Mouse (Mus musculus) forebrain, embryonic 14.5 days (tissue): ENCODE measurements around the gene Card9. TPM values are rescaled to one million over a fixed set of nuclear protein-coding genes. Genes with fewer than 3 reads are reported as not detected.

Source experiments
- ATAC-seq: fragments of 200-750 bp; cut with Nextera tagmentation; 2 replicates; pipeline ENCODE4 v1.8.0; 2017; ENCODE audit warnings: mild to moderate bottlenecking, moderate library complexity
- DNase-seq: peaks from one replicate; pipeline ENCODE4 v3.0.0-alpha.2; 2015; ENCODE audit warnings: low spot score
- H3K27ac ChIP-seq: fragments of 300-500 bp; sonication (generic); 2 replicates; pipeline ENCODE4 v1.5.1; 2014; ENCODE audit warnings: low read depth, mild to moderate bottlenecking, control low read depth, low read length, moderate library complexity
- H3K27me3 ChIP-seq: fragments of 300-500 bp; sonication (generic); replicated peaks from 2 replicates; pipeline ENCODE4 v1.6.1; 2014; ENCODE audit warnings: low read length, control low read depth, mixed read lengths; ENCODE audit not compliant: control insufficient read depth, insufficient read depth
- H3K36me3 ChIP-seq: fragments of 300-500 bp; sonication (generic); 2 replicates; pipeline ENCODE4 v1.6.1; 2014; ENCODE audit warnings: low read length, control low read depth; ENCODE audit not compliant: control insufficient read depth, insufficient read depth
- H3K4me1 ChIP-seq: fragments of 300-500 bp; sonication (generic); 2 replicates; pipeline ENCODE4 v1.6.1; 2014; ENCODE audit warnings: antibody characterized with exemption, low read length, control low read depth; ENCODE audit not compliant: control insufficient read depth, insufficient read depth
- H3K4me2 ChIP-seq: fragments of 300-500 bp; sonication (generic); 2 replicates; pipeline ENCODE4 v1.6.1; 2014; ENCODE audit warnings: mild to moderate bottlenecking, control low read depth, low read length
- H3K4me3 ChIP-seq: fragments of 300-500 bp; sonication (generic); 2 replicates; pipeline ENCODE4 v1.5.1; 2014; ENCODE audit warnings: low read depth, low read length, control low read depth
- H3K9ac ChIP-seq: fragments of 300-500 bp; sonication (generic); 2 replicates; pipeline ENCODE4 v1.6.1; 2014; ENCODE audit warnings: mild to moderate bottlenecking, low read length, control low read depth, moderate library complexity
- H3K9me3 ChIP-seq: fragments of 300-500 bp; sonication (generic); replicated peaks from 2 replicates; pipeline ENCODE4 v1.6.1; 2016; ENCODE audit warnings: low read length, control low read depth, mixed read lengths; ENCODE audit not compliant: control insufficient read depth
- WGBS: fragments of 180-500 bp; shearing (Covaris S2); extraction: QIAGEN DNeasy Blood & Tissue Kit; methylation state at CpG from one replicate; pipeline ENCODE4 v1.1.7; 2014; 5-methylcytosine and 5-hydroxymethylcytosine counted together
- polyA plus RNA-seq: library from polyadenylated mRNA; unstranded; fragments of >200 nt; fragmentation: Nextera tagmentation; extraction: Ambion mirVana; gene quantifications from 2 replicates; pipeline ENCODE4 v1.2.1, GENCODE M21; 2014

The Card9 gene
- polyA plus RNA-seq, 1 experiment from 2014 or later, result 1.1 TPM

DNA sequence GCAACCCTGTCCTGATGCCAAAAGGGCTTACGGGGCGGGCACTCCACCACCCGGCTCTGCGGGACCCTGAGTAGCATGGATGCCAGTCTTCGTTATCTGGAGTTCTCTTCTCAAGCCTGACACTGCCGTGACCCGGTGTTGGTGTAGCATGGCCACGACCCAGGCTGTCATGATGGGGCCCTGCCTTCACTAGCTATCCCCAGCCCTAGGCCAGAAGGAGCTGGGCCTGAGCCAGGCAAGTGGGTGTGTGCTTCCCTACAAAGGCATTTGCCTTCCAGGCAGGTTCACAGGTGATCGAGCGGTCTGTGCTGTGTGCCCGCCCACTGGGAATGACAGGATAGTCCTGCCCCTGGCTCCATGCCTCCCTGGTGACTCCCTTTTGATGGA, 44.8 kb downstream of the Card9 start:
- no peaks in the 10 kb centered on the region for H3K27me3 ChIP-seq
- ATAC-seq (peak; percentile 26), DNase-seq (peak; percentile 59)
- peak overlapping the region; percentile 87 for H3K4me3 ChIP-seq
- H3K27ac ChIP-seq, result peak overlapping the region; percentile 96
- WGBS, result under 1% methylated on average over 11 of the region's 11 CpGs
- H3K4me2 ChIP-seq, result peak overlapping the region; percentile 95
- H3K4me1 ChIP-seq, result peaks cover 26% of the 10 kb centered on the region
- no peaks in the 10 kb centered on the region for H3K9me3 ChIP-seq
- H3K36me3 ChIP-seq, result peaks cover 6% of the 10 kb centered on the region
- peak overlapping the region; percentile 98 for H3K9ac ChIP-seq

DNA sequence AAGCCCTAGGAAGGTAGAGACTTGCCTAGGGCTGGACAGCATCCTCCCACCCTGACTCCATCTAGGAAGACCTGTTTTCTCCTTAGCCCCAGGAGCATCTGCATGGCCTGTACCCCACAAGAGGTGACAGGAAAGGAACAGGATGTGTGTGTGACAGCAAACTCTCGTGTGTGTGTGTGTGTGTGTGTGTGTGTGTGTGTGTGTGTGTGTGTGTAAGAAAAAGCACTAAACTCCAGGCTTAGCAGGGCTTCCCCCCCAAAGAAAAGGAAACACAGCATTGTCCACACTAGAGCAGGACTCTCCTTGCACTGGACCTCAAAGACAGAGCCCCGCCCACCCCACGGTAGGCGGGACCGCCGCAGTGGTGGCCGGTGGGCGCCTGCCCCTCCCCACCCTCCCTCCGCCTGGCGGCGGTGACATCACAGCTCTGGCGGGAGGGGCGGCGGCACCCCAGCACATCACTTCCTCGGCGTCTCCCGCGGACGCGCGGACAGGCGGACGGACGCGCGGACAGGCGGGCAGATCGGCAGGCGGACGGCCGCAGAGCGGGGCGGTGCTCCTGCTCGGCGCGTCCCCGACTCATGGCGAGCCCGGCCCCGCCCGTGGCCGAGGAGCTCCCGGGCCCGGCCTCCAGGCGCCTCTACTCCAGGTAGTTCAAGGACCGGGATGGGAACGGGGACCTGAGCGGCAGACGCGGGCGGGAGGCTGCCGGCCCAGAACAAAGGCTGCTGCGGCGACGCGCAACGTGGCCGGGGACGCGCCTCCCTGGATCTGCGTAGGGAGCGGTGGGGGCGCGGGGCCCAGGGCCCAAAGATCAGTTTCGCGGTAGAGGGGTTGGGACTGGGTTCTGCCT, 45.4 kb downstream of the Card9 start, which contains the start of gene Gpsm1:
Gpsm1 (plus strand) TSS at position 444 of the 853 bp plus-strand sequence.
- peak; percentile 89 for ATAC-seq
- Histone ChIP-seq H3K27ac (peak within 1 kb of the TSS; percentile 96), H3K36me3 (peaks cover 6% of the 10 kb centered on the region), H3K9ac (peak within 1 kb of the TSS; percentile 98), H3K9me3 (no peaks in the 10 kb centered on the region), H3K4me1 (peaks cover 26% of the 10 kb centered on the region), H3K27me3 (no peaks in the 10 kb centered on the region), H3K4me2 (peak within 1 kb of the TSS; percentile 95), H3K4me3 (peak within 1 kb of the TSS; percentile 87)
- peak; percentile 87 for DNase-seq
- under 1% methylated on average over 56 of the region's 66 CpGs for WGBS

DNA sequence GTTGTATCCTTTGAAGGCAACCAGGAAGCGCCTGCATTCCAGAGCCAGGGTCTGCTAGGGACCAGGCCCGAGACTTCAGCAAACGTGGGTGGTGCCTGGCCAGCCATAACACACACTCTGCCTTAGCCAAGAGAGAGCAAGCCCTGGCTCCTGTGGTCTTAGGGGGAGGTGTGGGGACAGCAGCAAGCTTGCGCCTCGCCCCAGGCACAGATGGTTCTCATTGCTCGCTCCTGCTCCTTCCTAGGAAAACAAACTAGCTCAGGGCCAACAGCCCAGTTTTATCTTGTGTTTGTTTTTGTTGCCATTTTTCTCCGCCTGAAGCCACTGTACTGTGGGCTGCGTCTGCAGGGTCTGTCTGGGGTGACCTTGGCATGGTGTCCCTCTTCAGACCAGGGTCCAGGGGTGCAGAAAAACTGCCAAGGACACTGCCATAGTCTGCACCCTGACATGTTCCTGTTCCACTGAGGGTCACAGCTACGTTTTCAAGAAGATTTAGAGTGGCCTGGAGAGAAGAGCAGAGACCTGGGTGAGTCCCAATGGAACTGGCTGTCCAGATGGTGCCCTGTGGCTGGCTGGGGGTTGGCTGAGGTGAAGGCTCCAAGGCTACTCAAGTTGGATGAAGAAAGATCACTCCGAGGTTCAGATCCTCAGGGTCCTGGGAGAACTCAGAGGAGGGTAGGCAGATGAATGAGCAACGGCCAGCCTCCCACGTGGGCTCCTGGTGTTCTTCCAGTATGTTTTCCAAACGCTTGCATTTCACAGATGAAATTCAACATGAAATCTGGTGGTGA, 46.2 kb downstream of the Card9 start:
- Histone ChIP-seq H3K27ac (peak overlapping the region; percentile 96), H3K9ac (peak overlapping the region; percentile 98), H3K4me3 (peak overlapping the region; percentile 87; the same call in 1 of the 2 replicates), H3K4me1 (peaks cover 27% of the 10 kb centered on the region), H3K27me3 (no peaks in the 10 kb centered on the region), H3K4me2 (peak overlapping the region; percentile 95), H3K9me3 (no peaks in the 10 kb centered on the region), H3K36me3 (peaks cover 6% of the 10 kb centered on the region)
- ATAC-seq, result no peak
- DNase-seq, result no peak
- WGBS, result 75% methylated on average over 13 of the region's 13 CpGs

DNA sequence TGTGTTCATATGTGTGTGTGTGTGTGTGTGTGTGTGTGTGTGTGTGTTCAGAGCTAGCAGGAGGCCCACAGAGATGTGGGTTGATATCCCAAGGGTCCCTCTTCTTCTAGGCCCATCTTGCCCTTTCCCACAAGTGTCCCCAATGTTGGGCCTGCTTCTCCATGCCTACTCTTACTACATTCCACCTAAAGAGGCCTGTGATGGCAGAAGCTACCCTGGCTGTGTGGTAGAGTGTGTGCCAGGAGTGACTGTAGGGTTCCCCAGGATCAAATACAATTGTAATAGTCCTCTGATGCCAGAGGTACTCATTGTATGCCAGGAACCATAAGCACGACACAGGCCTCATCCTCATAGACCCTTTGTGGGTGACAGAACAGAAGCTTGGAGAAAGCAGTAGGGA, 47.3 kb downstream of the Card9 start:
- no peak for ATAC-seq
- no peak overlapping the region for H3K27ac ChIP-seq
- no peak overlapping the region for H3K4me2 ChIP-seq
- no peaks in the 10 kb centered on the region; the same call in 1 of the 2 replicates for H3K36me3 ChIP-seq
- H3K4me1 ChIP-seq, result peaks cover 25% of the 10 kb centered on the region
- H3K9me3 ChIP-seq, result no peaks in the 10 kb centered on the region
- H3K4me3 ChIP-seq, result no peak overlapping the region
- DNase-seq, result no peak
- WGBS, result 89% methylated on average over 1 of the region's 1 CpGs
- no peaks in the 10 kb centered on the region for H3K27me3 ChIP-seq
- no peak overlapping the region for H3K9ac ChIP-seq

DNA sequence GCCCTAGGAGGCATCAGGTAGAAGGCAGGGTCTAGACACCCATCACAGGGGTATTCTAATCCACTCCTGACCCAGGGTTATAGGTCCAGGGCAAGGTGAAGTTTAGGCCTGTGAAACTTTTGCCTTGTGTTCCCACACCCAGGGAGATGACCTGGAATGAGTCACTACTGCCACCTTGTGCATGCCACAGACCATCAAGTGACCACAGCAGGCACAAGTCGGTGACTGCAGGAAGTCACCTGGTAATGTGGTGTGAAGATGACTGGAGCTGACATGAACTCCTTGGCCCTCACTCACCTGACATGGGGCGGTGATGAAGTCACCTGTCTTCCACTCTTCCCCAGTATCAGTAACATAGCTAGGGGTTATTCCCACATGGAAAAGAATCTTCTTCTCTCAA, 47.9 kb downstream of the Card9 start:
- H3K9ac ChIP-seq, result no peak overlapping the region
- DNase-seq (no peak), ATAC-seq (no peak)
- H3K36me3 ChIP-seq, result no peaks in the 10 kb centered on the region
- 70% methylated on average over 2 of the region's 2 CpGs for WGBS
- H3K4me3 ChIP-seq, result no peak overlapping the region
- H3K27ac ChIP-seq, result no peak overlapping the region
- H3K4me2 ChIP-seq, result no peak overlapping the region
- H3K4me1 ChIP-seq, result peaks cover 20% of the 10 kb centered on the region
- no peaks in the 10 kb centered on the region for H3K9me3 ChIP-seq
- no peaks in the 10 kb centered on the region for H3K27me3 ChIP-seq

DNA sequence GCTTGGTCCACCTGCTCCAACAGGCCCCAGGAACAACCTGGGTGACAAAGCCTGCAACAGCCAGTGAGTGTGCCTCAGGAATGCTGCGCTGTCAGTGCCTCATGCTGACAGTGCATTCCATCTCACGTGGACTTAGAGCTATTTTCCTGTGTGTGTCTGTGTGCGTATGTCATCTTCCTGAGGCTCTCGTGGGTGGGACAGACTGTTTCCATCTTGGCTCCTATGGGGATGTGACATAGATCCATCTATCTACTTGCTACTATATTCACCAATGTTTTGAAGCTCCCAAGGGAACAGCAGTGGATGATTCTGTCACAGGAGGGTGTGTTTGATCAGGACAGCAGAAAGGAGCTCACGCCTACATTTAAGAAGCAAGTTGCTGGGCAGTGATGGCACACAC, 48.8 kb downstream of the Card9 start:
- Histone ChIP-seq H3K27me3 (no peaks in the 10 kb centered on the region), H3K4me1 (peaks cover 12% of the 10 kb centered on the region), H3K4me2 (no peak overlapping the region), H3K9ac (no peak overlapping the region), H3K27ac (no peak overlapping the region), H3K4me3 (no peak overlapping the region), H3K36me3 (no peaks in the 10 kb centered on the region), H3K9me3 (no peaks in the 10 kb centered on the region)
- WGBS, result 78% methylated on average over 5 of the region's 5 CpGs
- DNase-seq, result no peak
- ATAC-seq, result no peak

DNA sequence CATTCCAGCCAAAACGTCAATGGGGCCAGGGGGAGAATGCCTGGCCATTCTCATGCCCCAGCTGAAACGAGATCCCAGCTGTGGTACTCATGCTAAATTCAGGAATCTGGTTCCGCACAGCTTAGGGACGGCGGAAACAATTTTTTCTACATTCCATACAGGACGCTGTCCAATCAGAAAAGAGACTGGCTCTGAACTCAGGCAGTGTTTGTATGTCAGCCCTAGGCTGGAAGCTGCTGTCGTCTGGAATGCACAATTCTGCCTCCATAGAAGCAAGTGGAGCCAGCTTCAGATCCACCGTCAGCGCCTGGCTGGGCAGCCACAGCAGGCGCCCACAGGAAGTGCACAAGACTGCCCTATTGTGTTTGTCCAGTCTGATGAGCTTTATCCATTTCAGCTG, 51.0 kb downstream of the Card9 start:
- H3K4me3 ChIP-seq, result no peak overlapping the region
- DNase-seq, result peak; percentile 45
- peak overlapping the region; percentile 2; the same call in 1 of the 2 replicates for H3K27ac ChIP-seq
- 19% methylated on average over 10 of the region's 10 CpGs for WGBS
- ATAC-seq, result peak; percentile 71
- no peaks in the 10 kb centered on the region for H3K9me3 ChIP-seq
- H3K27me3 ChIP-seq, result no peaks in the 10 kb centered on the region
- H3K36me3 ChIP-seq, result no peaks in the 10 kb centered on the region
- H3K4me1 ChIP-seq, result 0 out of 2 replicates have a peak, but pooled peaks cover 4% of the 10 kb centered on the region
- no peak overlapping the region for H3K9ac ChIP-seq
- H3K4me2 ChIP-seq, result no peak overlapping the region

DNA sequence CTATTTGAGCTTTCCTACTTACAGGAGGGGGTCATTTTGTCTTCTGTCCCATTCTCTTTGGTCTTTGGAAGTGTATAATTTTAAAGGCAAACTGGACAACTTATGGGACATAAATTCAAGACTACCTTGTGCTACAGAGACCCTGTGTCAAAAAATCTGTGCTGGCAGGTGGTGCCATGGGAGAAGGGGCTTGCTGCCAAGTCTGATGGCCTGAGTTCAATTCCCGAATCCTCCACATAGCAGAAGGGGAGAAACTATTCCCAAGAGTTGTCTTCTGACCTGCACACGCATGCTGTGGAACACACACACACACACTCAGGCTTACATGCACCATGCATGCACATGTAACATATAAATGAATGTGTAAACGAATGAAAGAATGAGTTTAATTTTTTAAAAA, 54.0 kb downstream of the Card9 start:
- H3K4me3 ChIP-seq, result no peak overlapping the region
- no peaks in the 10 kb centered on the region for H3K36me3 ChIP-seq
- no peak overlapping the region for H3K27ac ChIP-seq
- H3K9ac ChIP-seq, result no peak overlapping the region
- 0 out of 2 replicates have a peak, but pooled peaks cover 4% of the 10 kb centered on the region for H3K4me1 ChIP-seq
- 85% methylated on average over 3 of the region's 3 CpGs for WGBS
- ATAC-seq (no peak), DNase-seq (no peak)
- no peaks in the 10 kb centered on the region for H3K9me3 ChIP-seq
- no peaks in the 10 kb centered on the region for H3K27me3 ChIP-seq
- H3K4me2 ChIP-seq, result no peak overlapping the region
